In genomic region chr8:88244298-88244697, GRCm38 (mm10) we compare ENCODE assay signal across 8 mouse cellular contexts. TPM values are rescaled to one million over a fixed set of nuclear protein-coding genes. Genes with fewer than 3 reads are reported as not detected.
DNase-seq lines count a peak whose midpoint lies in the region; ATAC-seq and TF ChIP-seq lines count a peak whose summit lies in the region.

No protein-coding gene starts in this region.

- DNase-seq in frontal cortex, postnatal 25 days (ENCODE audit: low spot score in 2 of 2), result no peak
- DNase-seq in CH12.LX (ENCODE audit: extremely low read depth), result peak; percentile 63
- DNase-seq in c-Kit-positive CD71-positive TER-119-positive erythroid progenitor cells, embryonic 14.5 days (ENCODE audit: low spot score), result peak; percentile 32
- peak; percentile 39 for DNase-seq in gastrocnemius, postnatal 10 days
- peak; percentile 69 to 73 for DNase-seq in kidney, postnatal 25 days
- peak; percentile 71 for DNase-seq in lung, postnatal 10 days

- peak; percentile 74 for TF ChIP-seq RAD21 in CH12.LX (IDR thresholded peaks at IDR 0.05; ENCODE audit: low read depth, low read length)

- peaks cover 20 to 52% of the 10 kb centered on the region in 2 experiments for H3K36me3 ChIP-seq in CH12.LX (replicated peaks in 1 of 2; ENCODE audit: control insufficient read depth in 1 of 2, insufficient read depth in 1 of 2, low read length in 1 of 2)
- peaks cover 19% of the 10 kb centered on the region for H3K36me3 ChIP-seq in small intestine, adult 2 months (ENCODE audit: control insufficient read depth, insufficient read depth, low read length)

- no peak for TF ChIP-seq POLR2A in CH12.LX (IDR thresholded peaks at IDR 0.05; ENCODE audit: low read depth, low read length)
- TF ChIP-seq POLR2A in small intestine, adult 2 months (IDR thresholded peaks at IDR 0.05; ENCODE audit: low read depth, low read length), result no peak

- peaks cover 6% of the 10 kb centered on the region; the same call in 1 of the 2 replicates for H3K79me2 ChIP-seq in CH12.LX (replicated peaks; ENCODE audit: control insufficient read depth, extremely low read depth, insufficient read depth, poor library complexity, severe bottlenecking)

- H3K27ac ChIP-seq in CH12.LX (ENCODE audit: insufficient read depth, low read depth), result no peak overlapping the region
- H3K27ac ChIP-seq in small intestine, adult 2 months (ENCODE audit: insufficient read depth, low read depth, low read length), result no peak overlapping the region

- H3K9ac ChIP-seq in CH12.LX (ENCODE audit: insufficient read depth, low read depth), result no peak overlapping the region

- H3K4me1 ChIP-seq in CH12.LX (ENCODE audit: control insufficient read depth in 1 of 2, insufficient read depth in 2 of 2), result peaks cover 10 to 20% of the 10 kb centered on the region in 2 experiments
- H3K4me1 ChIP-seq in small intestine, adult 2 months (ENCODE audit: control insufficient read depth, insufficient read depth, insufficient read length, low read length), result no peaks in the 10 kb centered on the region

- dilution Hi-C loops in CH12.LX (cut with MboI; ENCODE audit: extremely low pct_ligation_motif_present, extremely low pct_unique_long_range_greater_than_20kb, low sequenced_read_pairs), result no loop called here

- no peaks in the 10 kb centered on the region for H3K9me3 ChIP-seq in CH12.LX (replicated peaks; ENCODE audit: low read length)

- H3K27me3 ChIP-seq in CH12.LX (replicated peaks), result no peaks in the 10 kb centered on the region
- no peaks in the 10 kb centered on the region for H3K27me3 ChIP-seq in small intestine, adult 2 months (ENCODE audit: control insufficient read depth, insufficient read depth, low read length)

- peak; percentile 85 for ATAC-seq in frontal cortex, adult (ENCODE audit: low TSS enrichment)

- H3K4me3 ChIP-seq in CH12.LX (replicated peaks in 1 of 3; ENCODE audit: low read depth in 2 of 3, low read length in 2 of 3, poor library complexity in 1 of 3), result no peak overlapping the region
- H3K4me3 ChIP-seq in small intestine, adult 2 months (ENCODE audit: low read depth, low read length), result no peak overlapping the region

- no peak for TF ChIP-seq EP300 in CH12.LX (IDR thresholded peaks at IDR 0.05; ENCODE audit: low read length)

- in situ Hi-C loops in CH12.LX (cut with MboI; ENCODE audit: low pct_ligation_motif_present, low pct_unique_long_range_greater_than_20kb, low sequenced_read_pairs), result no loop called here

- TF ChIP-seq CTCF in CH12.LX (conservative IDR thresholded peaks at IDR 0.05 in 1 of 2, IDR thresholded peaks at IDR 0.05 in 1 of 2; ENCODE audit: low read depth in 2 of 2, low read length in 2 of 2), result peak; percentile 86 to 87
- peak; percentile 93; the same call in 1 of the 2 replicates for TF ChIP-seq CTCF in small intestine, adult 2 months (IDR thresholded peaks at IDR 0.05; ENCODE audit: extremely low read depth, insufficient read length, insufficient replicate concordance, low read depth, low read length)

- 71% methylated on average over 4 of the region's 4 CpGs for WGBS in small intestine, adult 2 months

- no peak overlapping the region for H3K4me2 ChIP-seq in CH12.LX (ENCODE audit: insufficient read depth, low read depth, poor library complexity, severe bottlenecking)

TF ChIP-seq in CH12.LX, 34 proteins besides CTCF, POLR2A, EP300 and RAD21:
- TF ChIP-seq MAX (IDR thresholded peaks at IDR 0.05; ENCODE audit: low read length), result no peak
- TF ChIP-seq SIN3A (IDR thresholded peaks at IDR 0.05; ENCODE audit: low read length), result no peak
- no peak for TF ChIP-seq KAT2A (IDR thresholded peaks at IDR 0.05; ENCODE audit: insufficient replicate concordance, low read length)
- TF ChIP-seq MEF2A (IDR thresholded peaks at IDR 0.05; ENCODE audit: borderline replicate concordance, low read depth, low read length), result 0 out of 2 replicates have a peak, but pooled peaks have one; percentile 18
- TF ChIP-seq USF1 (IDR thresholded peaks at IDR 0.05; ENCODE audit: low read depth, low read length), result no peak
- no peak for TF ChIP-seq RCOR1 (conservative IDR thresholded peaks at IDR 0.05; ENCODE audit: low read depth, low read length)
- no peak for TF ChIP-seq CHD1 (IDR thresholded peaks at IDR 0.05; ENCODE audit: low read depth, low read length)
- TF ChIP-seq CHD2 (IDR thresholded peaks at IDR 0.05; ENCODE audit: low read length), result no peak
- no peak for TF ChIP-seq ETS1 (conservative IDR thresholded peaks at IDR 0.05; ENCODE audit: low read depth, low read length)
- no peak for TF ChIP-seq BHLHE40 (IDR thresholded peaks at IDR 0.05; ENCODE audit: low read depth, low read length)
- TF ChIP-seq HCFC1 (IDR thresholded peaks at IDR 0.05; ENCODE audit: low read depth, low read length), result no peak
- TF ChIP-seq UBTF (IDR thresholded peaks at IDR 0.05; ENCODE audit: low read depth, low read length), result no peak
- TF ChIP-seq ZKSCAN1 (IDR thresholded peaks at IDR 0.05; ENCODE audit: borderline replicate concordance, low read depth, low read length), result no peak
- peak; percentile 66 for TF ChIP-seq SMC3 (IDR thresholded peaks at IDR 0.05; ENCODE audit: low read depth, low read length)
- TF ChIP-seq MYC (IDR thresholded peaks at IDR 0.05; ENCODE audit: low read depth, low read length), result 0 out of 2 replicates have a peak, but pooled peaks have one; percentile 43
- TF ChIP-seq TCF12 (IDR thresholded peaks at IDR 0.05; ENCODE audit: low read depth, low read length), result no peak
- no peak for TF ChIP-seq IRF4 (IDR thresholded peaks at IDR 0.05; ENCODE audit: low read depth, low read length)
- no peak for TF ChIP-seq NELFE (IDR thresholded peaks at IDR 0.05; ENCODE audit: low read depth, low read length)
- TF ChIP-seq ZC3H11A (IDR thresholded peaks at IDR 0.05; ENCODE audit: low read depth, low read length), result no peak
- TF ChIP-seq MAZ (IDR thresholded peaks at IDR 0.05; ENCODE audit: low read depth, low read length), result no peak
- TF ChIP-seq PAX5 (IDR thresholded peaks at IDR 0.05; ENCODE audit: low read length), result no peak
- TF ChIP-seq NRF1 (IDR thresholded peaks at IDR 0.05; ENCODE audit: low read depth, low read length), result 0 out of 2 replicates have a peak, but pooled peaks have one; percentile 15

RNA-seq across cellular contexts. Expression of gene Adcy7, which starts 27.9 kb away (rescaled TPM):
- total RNA-seq in CH12.LX (2012; rRNA removed), result 25.7 and 25.9 TPM in 2 replicates
- total RNA-seq in CH12.LX (2014; rRNA removed), result 25.5 and 27.0 TPM in 2 replicates
- polyA plus RNA-seq in CH12.LX (2012; ENCODE audit: insufficient read length, low read depth), result 28.5 and 28.8 TPM in 2 replicates
- 10 to 100 TPM; 12.7 to 17.7 TPM for total RNA-seq in gastrocnemius, postnatal 10 days (2021)
- 6.4 and 7.7 TPM in 2 replicates for polyA plus RNA-seq in small intestine, adult 2 months (2012; rRNA removed)

RNA-seq across cellular contexts. Expression of gene Tent4b, which starts 45.3 kb away (rescaled TPM):
- total RNA-seq in CH12.LX (2012; rRNA removed) (20.1 and 26.8 TPM in 2 replicates), CH12.LX (2014; rRNA removed) (27.9 and 33.6 TPM in 2 replicates)
- 32.4 and 37.8 TPM in 2 replicates for polyA plus RNA-seq in CH12.LX (2012; ENCODE audit: insufficient read length, low read depth)
- total RNA-seq in gastrocnemius, postnatal 10 days (2021), result 10 to 100 TPM; 12.4 to 17.2 TPM
- 10.5 and 20.5 TPM in 2 replicates for polyA plus RNA-seq in small intestine, adult 2 months (2012; rRNA removed)

Comparison
In these comparisons a context has a peak if more than half of its experiments do, and no peak if none do; other contexts are left out.
1. DNase-seq: peak in CH12.LX (single experiment), c-Kit-positive CD71-positive TER-119-positive erythroid progenitor cells, embryonic 14.5 days (single experiment), gastrocnemius, postnatal 10 days (single experiment), kidney, postnatal 25 days (2 of 2) and lung, postnatal 10 days (single experiment); none in frontal cortex, postnatal 25 days (0 of 2).